Mouse (Mus musculus) thymus, postnatal 25 days (tissue): ENCODE data around the gene Ppp2r5b.
A peak's percentile ranks its signal among the peaks of the same experiment; 100 is the strongest.

ENCODE experiments used
- DNase-seq: peaks from one replicate; pipeline ENCODE4 v3.0.0; 2022

Gene Ppp2r5b

GRCm38 (mm10) chr19:6235084-6236052 is at the start of gene Ppp2r5b:
Gene Ppp2r5b (minus strand): TSS chr19:6235872.
- peak; percentile 99 for DNase-seq

GRCm38 (mm10) chr19:6285226-6285625 is 49.6 kb upstream of the Ppp2r5b start:
- no peak for DNase-seq

GRCm38 (mm10) chr19:6284502-6284901 is 48.8 kb upstream of the Ppp2r5b start:
- DNase-seq = no peak

- DNase-seq = no peak
These were observed 47.3 kb upstream of the Ppp2r5b start for GRCm38 (mm10) chr19:6283001-6283400.

- no peak for DNase-seq
These were observed 45.7 kb upstream of the Ppp2r5b start for GRCm38 (mm10) chr19:6281122-6282020.

GRCm38 (mm10) chr19:6280554-6280953 is 44.9 kb upstream of the Ppp2r5b start:
- no peak for DNase-seq

GRCm38 (mm10) chr19:6279481-6280144 is 43.9 kb upstream of the Ppp2r5b start:
- no peak for DNase-seq

GRCm38 (mm10) chr19:6278439-6279073 is 42.9 kb upstream of the Ppp2r5b start:
- DNase-seq = no peak

GRCm38 (mm10) chr19:6277661-6278438 is 42.2 kb upstream of the Ppp2r5b start:
- no peak for DNase-seq

- peak; percentile 93 for DNase-seq
These were observed 41.1 kb upstream of the Ppp2r5b start, which contains the start of gene Ehd1 for GRCm38 (mm10) chr19:6276426-6277421. Gene Ehd1 (plus strand): TSS chr19:6276725.

GRCm38 (mm10) chr19:6275740-6276389 is 40.2 kb upstream of the Ppp2r5b start:
- DNase-seq = peak; percentile 59

- no peak for DNase-seq
These were observed 38.4 kb upstream of the Ppp2r5b start for GRCm38 (mm10) chr19:6273998-6274608.

- DNase-seq = no peak
These were observed 37.9 kb upstream of the Ppp2r5b start for GRCm38 (mm10) chr19:6273592-6273991.

- no peak for DNase-seq
These were observed 37.1 kb upstream of the Ppp2r5b start for GRCm38 (mm10) chr19:6272738-6273137.

- DNase-seq = no peak
These were observed 36.4 kb upstream of the Ppp2r5b start for GRCm38 (mm10) chr19:6272053-6272452.

- no peak for DNase-seq
These were observed 35.5 kb upstream of the Ppp2r5b start for GRCm38 (mm10) chr19:6271206-6271605.

GRCm38 (mm10) chr19:6270661-6271060 is 35.0 kb upstream of the Ppp2r5b start:
- DNase-seq = no peak

- DNase-seq = no peak
These were observed 34.3 kb upstream of the Ppp2r5b start for GRCm38 (mm10) chr19:6269798-6270475.
